Mouse (Mus musculus) heart, postnatal 25 days (tissue): ENCODE data around the gene Rcan2. TPM values are rescaled to one million over a fixed set of nuclear protein-coding genes. Genes with fewer than 3 reads are reported as not detected.

Source experiments
- DNase-seq: peaks from one replicate; pipeline ENCODE4 v3.0.0; 2022; ENCODE audit warnings: low spot score
- intact Hi-C: fragments of 180-260 bp; cut with DNase I; formaldehyde crosslinking; loops from one replicate; pipeline ENCODE4 v1.15.1; 2025
- total RNA-seq, 2 experiments: library from RNA; stranded (reverse); gene quantifications; 2 replicates each; pipeline ENCODE4 v1.2.3; 2021

Rcan2 gene
- total RNA-seq = 100 to 1,000 TPM; 355 to 379 TPM

DNA sequence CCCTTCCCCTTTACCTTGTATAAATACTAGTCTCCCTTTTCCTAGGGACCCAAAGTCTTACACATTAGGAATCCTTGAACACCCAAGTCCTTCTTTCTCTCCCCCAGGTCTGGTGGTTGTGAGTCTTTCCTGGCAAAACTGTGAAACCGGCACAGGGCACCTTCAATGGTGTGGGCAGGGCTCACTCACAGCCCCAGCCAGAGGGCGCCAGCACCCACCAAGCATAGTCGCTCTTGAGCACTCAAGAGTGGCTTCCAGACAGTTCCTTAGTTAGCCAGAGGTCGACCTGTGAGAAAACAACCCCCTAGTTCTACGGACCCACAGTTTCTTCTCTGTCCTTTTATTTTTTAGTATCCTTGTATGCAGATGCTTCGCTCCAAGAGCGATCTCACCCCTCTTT is at the start of gene Rcan2:
Gene Rcan2 (plus strand): TSS at position 275 of the 400 bp plus-strand sequence.
- peak; percentile 29 for DNase-seq
- intact Hi-C loops = loop anchor here (2.0 to 5.0 kb wide), 4 partner anchors 68 to 331 kb away; no protein-coding TSS in a partner anchor

DNA sequence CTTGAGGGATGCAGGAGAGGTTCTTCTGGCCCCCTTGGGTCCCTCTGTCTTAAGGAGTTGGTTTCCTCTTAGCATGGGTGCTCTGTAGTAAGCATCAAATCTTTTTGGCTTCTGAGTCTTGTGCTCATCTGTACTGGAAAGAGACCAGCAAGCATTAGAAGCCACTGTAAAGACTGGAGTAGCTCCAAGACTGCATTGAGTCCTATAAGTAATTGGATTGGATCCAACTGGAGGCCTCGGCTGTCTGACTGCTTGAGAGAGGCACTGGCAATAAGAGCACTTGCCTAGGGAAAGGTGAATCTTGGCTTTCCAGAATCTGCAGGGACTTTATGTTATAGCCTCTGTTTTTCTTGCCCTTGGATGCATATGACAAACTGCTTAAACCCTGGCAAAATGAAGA is 48.3 kb upstream of the Rcan2 start:
- DNase-seq = no peak
- intact Hi-C loops = no loop called here

DNA sequence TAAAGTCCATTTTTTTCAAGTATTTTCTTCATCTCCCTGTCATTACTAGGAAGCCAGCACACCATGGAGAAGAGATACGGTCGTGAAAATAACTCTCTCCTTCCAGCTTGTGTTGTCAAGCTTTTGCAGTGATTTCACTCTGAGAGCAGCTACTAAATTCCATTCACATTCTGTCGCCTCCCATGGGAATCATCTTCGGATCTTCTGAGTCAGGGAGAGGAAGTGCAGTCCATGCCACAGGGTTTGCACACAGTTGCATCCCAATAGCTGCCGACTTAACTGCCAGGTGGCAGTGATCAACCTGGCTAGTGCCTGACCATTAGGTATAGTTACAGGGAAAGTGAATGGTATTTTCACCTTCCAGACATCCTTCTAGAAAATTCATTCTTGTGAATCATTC is 46.5 kb upstream of the Rcan2 start:
- intact Hi-C loops = loop anchor here (5.0 kb wide), 1 partner anchor 52 kb away; no protein-coding TSS in a partner anchor
- no peak for DNase-seq

- peak; percentile 33 for DNase-seq
- intact Hi-C loops = loop anchor here (5.0 kb wide), 1 partner anchor 56 kb away; no protein-coding TSS in a partner anchor
These were observed 42.4 kb upstream of the Rcan2 start for GRCm38 (mm10) chr17:43758607-43759259.

GRCm38 (mm10) chr17:43784531-43784930 is 16.6 kb upstream of the Rcan2 start:
- no peak for DNase-seq
- intact Hi-C loops = no loop called here

DNA sequence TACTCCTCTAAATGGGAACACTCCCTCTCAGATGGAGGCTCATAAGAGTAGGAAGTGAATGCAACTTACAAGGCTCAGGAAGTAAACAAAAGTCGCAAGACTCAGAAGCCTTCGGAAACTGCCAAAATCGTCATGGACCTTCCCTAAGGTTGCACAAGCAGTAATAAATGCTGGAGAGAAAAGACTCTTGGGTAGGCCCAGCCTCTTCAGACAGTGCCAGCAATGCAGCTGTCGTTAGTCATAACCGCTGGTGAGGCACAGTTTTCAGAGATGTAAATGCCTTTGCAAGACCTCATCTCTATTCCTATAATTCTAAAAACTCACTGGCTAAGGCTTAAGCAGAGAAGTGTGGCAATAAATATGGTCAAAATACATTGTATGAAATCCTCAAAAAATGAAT is 12.9 kb upstream of the Rcan2 start:
- no peak for DNase-seq
- intact Hi-C loops = no loop called here

GRCm38 (mm10) chr17:43789376-43789775 is 11.8 kb upstream of the Rcan2 start:
- no peak for DNase-seq
- intact Hi-C loops = no loop called here

DNA sequence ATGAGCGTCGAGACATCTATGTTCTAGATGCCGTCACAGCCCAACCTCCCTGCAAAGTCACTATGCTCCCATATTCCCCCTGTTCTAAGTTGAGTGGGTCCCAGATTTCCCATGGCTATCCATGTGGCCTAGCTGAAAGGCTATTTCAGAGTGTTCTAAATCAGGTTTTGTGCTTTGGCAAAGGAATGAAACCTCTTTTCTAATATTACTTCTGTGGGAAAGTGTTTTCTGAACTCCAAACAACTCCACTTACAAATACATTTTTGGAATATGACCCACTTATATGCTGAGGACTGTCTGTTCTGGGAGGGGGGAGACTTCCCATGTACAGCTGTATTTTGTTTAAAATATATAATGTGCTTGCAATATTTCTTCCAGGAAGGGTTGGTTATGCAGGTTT is 9.4 kb upstream of the Rcan2 start:
- intact Hi-C loops = no loop called here
- DNase-seq = no peak

DNA sequence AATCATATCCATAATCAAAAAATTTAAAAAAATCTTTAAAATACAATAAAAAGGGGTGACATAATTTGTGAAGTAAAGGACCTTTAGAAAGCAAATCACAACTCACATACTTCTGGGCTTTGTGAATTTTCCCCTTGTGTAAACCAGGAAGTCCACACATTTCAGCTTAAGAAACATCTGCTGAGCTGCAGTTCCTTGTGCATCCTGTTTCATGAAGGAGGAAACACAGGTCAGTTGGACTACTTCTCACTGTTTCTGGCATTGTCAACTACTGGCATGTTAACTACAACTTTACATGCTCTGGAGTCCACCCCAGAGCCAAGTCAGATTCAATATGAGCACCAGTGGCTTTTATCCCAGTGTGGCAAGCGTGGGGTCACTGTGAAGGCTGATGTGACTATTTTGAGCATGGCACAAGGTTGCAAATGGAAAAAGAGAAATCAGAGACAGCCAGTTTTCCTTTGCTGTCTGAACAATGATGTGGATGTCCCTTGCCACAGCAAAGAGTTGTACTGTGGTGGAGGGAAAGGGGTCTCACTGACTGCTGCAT is 6.3 kb upstream of the Rcan2 start:
- DNase-seq = no peak
- intact Hi-C loops = no loop called here

- peak; percentile 60 for DNase-seq
- intact Hi-C loops = loop anchor here (2.0 to 5.0 kb wide), 4 partner anchors 67 to 331 kb away; no protein-coding TSS in a partner anchor
These were observed 633 bp downstream of the Rcan2 start for GRCm38 (mm10) chr17:43801595-43802373.

DNA sequence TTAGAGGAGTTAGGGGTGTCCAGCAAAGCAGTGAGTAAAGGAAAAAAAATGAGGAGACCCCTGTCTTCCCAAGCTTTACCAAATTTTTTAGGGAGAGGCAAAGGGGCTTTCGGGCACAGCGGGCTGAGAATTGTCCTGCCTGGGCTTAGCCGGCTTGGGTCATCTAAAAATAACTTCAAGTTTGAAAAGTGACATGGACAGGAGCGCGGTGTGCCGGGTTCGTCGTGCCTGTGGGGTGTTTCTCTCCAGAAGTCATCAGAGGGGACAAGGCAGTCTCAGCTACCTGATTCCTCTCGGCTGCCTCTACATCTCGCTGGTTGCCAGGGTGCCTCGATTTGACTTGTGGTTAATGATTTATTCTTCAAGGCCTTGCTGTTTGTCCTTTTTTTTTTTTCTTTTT is 1.3 kb downstream of the Rcan2 start:
- intact Hi-C loops = loop anchor here (5.0 kb wide), 2 partner anchors 225 to 330 kb away; no protein-coding TSS in a partner anchor
- no peak for DNase-seq

DNA sequence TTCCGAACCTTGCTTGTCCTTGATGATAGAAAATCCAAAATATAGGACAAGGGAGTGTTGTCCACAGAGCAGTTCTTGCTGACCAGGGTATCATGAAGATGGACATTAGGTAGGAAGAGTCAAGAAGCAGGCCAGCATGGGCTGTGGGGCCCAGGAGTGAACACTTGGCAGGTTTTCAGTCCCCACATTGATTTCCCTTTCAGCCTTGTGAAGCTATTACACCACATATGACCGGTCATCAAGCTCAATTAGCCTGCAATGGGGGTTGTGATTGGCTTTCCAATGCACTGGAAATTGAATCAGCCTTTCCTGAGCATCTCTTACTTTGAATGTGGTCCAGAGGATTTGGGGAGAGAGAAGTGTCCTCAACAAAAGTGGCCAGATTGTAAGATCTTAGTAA is 2.0 kb downstream of the Rcan2 start:
- intact Hi-C loops = loop anchor here (5.0 kb wide), 2 partner anchors 224 to 329 kb away; no protein-coding TSS in a partner anchor
- DNase-seq = no peak

DNA sequence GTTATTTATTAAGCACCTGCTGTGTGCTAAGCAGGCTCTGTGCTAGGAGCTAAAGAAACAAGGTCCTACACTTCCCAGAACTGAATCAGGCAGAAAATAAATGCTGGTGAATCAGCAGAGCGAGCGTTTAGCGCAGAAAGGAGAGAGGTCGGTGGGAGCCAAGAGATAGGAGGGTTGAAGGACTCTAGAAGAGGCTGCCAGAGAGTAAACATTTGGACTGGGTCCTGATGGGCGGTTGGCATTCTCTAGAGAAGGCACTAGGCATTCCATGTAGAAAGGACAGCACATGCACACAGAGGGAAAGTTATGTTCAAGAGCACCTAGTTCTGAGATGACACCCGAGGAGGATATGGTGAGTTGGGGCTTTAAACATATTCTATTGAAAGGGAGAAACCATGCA is 2.6 kb downstream of the Rcan2 start:
- DNase-seq = peak; percentile 19
- intact Hi-C loops = loop anchor here (5.0 kb wide), 2 partner anchors 224 to 329 kb away; no protein-coding TSS in a partner anchor

- intact Hi-C loops = no loop called here
- no peak for DNase-seq
These were observed 5.7 kb downstream of the Rcan2 start for GRCm38 (mm10) chr17:43806841-43807240.

GRCm38 (mm10) chr17:43811453-43811852 is 10.3 kb downstream of the Rcan2 start:
- DNase-seq = no peak
- intact Hi-C loops = no loop called here

DNA sequence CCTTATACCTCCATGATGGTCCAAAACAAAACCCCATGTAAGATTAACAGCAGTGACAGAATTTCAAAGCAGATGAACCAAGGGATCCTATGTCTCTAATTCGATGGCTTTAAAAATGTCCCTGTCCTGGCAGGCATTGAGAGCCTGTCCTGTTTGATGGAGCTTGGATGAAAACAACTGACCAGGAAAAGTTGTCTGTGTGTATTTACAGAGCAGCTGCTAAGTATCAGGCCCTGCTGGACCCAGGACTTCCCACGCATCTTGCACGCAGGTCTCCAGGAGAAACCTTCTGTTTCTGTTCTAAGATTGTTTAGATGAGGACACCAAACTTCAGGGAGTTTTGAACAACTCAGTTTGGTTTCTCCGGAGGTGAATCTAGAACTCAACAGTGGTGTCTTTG is 14.2 kb downstream of the Rcan2 start:
- intact Hi-C loops = no loop called here
- DNase-seq = no peak

- DNase-seq = no peak
- intact Hi-C loops = no loop called here
These were observed 15.3 kb downstream of the Rcan2 start for GRCm38 (mm10) chr17:43816480-43816879.

- intact Hi-C loops = no loop called here
- DNase-seq = no peak
These were observed 16.0 kb downstream of the Rcan2 start for GRCm38 (mm10) chr17:43817171-43817570.

GRCm38 (mm10) chr17:43818390-43818789 is 17.2 kb downstream of the Rcan2 start:
- DNase-seq = no peak
- intact Hi-C loops = no loop called here

GRCm38 (mm10) chr17:43820904-43821303 is 19.8 kb downstream of the Rcan2 start:
- intact Hi-C loops = no loop called here
- DNase-seq = no peak

DNA sequence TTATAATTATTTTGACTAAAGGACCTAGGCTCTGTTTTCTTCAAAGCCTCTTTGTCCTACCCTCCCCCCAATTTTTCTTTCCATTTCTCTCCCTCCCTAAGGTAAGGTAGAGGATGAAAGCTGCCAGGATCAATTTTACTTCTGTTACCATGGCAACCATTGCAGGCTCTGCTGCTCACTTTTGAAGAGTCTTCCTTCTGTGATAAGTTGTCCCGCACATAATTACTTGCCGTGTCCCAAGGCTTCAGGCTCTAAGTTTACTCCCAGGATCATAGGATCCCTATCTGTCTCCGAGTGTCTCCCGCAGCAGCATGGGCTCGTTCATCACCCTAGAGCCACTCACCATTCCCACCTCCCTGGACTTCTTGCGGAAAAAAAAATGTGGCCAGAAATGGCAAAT is 21.1 kb downstream of the Rcan2 start:
- DNase-seq = no peak
- intact Hi-C loops = no loop called here
